Mouse (Mus musculus): ENCODE results near the gene Mars.
"Not testable (repeated sequence)": the region's sequence is repeated elsewhere in the genome, so short reads cannot be mapped to it uniquely, and the experiment has no call there.

Mars gene

GRCm38 (mm10) chr10:127310523-127311475 is 787 bp downstream of the Mars start:
- DNase-seq (ENCODE audit: low spot score in 2 of 2): no peak

GRCm38 (mm10) chr10:127309167-127309566 is 2.4 kb downstream of the Mars start:
- DNase-seq (ENCODE audit: low spot score in 2 of 2): not testable (repeated sequence)

- DNase-seq (ENCODE audit: low spot score in 2 of 2): no peak
These were observed 8.4 kb downstream of the Mars start for GRCm38 (mm10) chr10:127303136-127303535.

GRCm38 (mm10) chr10:127300361-127300760 is 11.2 kb downstream of the Mars start:
- no peak for DNase-seq (ENCODE audit: low spot score in 2 of 2)

GRCm38 (mm10) chr10:127297015-127297871 is 14.3 kb downstream of the Mars start:
- DNase-seq (ENCODE audit: low spot score in 2 of 2): no peak

GRCm38 (mm10) chr10:127295986-127296794 is 15.4 kb downstream of the Mars start:
- no peak for DNase-seq (ENCODE audit: low spot score in 2 of 2)

- DNase-seq (ENCODE audit: low spot score in 2 of 2): no peak
These were observed 16.6 kb downstream of the Mars start for GRCm38 (mm10) chr10:127294895-127295510.

GRCm38 (mm10) chr10:127293590-127294113 is 17.9 kb downstream of the Mars start:
- DNase-seq (ENCODE audit: low spot score in 2 of 2): no peak

- DNase-seq (ENCODE audit: low spot score in 2 of 2): no peak
These were observed 18.5 kb downstream of the Mars start for GRCm38 (mm10) chr10:127292987-127293538.

- no peak for DNase-seq (ENCODE audit: low spot score in 2 of 2)
These were observed 19.5 kb downstream of the Mars start for GRCm38 (mm10) chr10:127291881-127292638.

GRCm38 (mm10) chr10:127290930-127291880 is 20.4 kb downstream of the Mars start:
- peak; percentile 39 to 47 for DNase-seq (ENCODE audit: low spot score in 2 of 2)

- DNase-seq (ENCODE audit: low spot score in 2 of 2): peak; percentile 99 to 100
These were observed 21.2 kb downstream of the Mars start for GRCm38 (mm10) chr10:127290307-127290929.

GRCm38 (mm10) chr10:127289573-127290191 is 21.9 kb downstream of the Mars start:
- DNase-seq (ENCODE audit: low spot score in 2 of 2): peak in 1 of 2 experiments; percentile 35

- peak; percentile 87 to 94 for DNase-seq (ENCODE audit: low spot score in 2 of 2)
These were observed 22.6 kb downstream of the Mars start, which contains the start of gene Mbd6 for GRCm38 (mm10) chr10:127288800-127289572. Mbd6 (minus strand) TSS chr10:127289018.

- DNase-seq (ENCODE audit: low spot score in 2 of 2): peak; percentile 51 to 60
These were observed 23.2 kb downstream of the Mars start for GRCm38 (mm10) chr10:127288328-127288799.

- DNase-seq (ENCODE audit: low spot score in 2 of 2): no peak
These were observed 23.7 kb downstream of the Mars start for GRCm38 (mm10) chr10:127287936-127288293.
